Mouse (Mus musculus): ENCODE measurements at regions not wholly inside any gene's neighbourhood (a gene's known extent, or its start where the extent isn't known, plus 50 kb on each side); places are given as distances from the start of the nearest gene placed in this dataset.
A peak's percentile ranks its signal among the peaks of the same experiment; 100 is the strongest.

DNA sequence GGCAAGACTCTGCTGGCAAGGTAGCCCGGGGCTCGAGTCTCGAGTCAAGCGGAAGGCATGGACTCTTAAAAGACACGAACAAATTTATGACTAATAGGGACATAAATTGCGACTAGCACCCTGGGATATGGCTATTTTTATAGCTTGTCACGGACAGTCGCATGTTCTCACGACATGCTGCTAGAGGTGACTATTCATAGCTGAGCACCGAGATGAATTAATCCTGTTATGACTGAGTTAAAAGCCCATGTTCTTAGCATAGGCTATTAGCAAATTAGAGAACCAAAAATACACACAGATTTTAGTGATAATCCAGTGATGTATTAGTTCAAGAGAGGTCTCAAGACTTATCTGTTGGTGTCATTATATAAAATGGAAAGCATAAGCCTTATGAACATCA is 539.2 kb downstream of the Gm19410 start:
- no peak for DNase-seq (ENCODE audit: low read depth, low spot score)

DNA sequence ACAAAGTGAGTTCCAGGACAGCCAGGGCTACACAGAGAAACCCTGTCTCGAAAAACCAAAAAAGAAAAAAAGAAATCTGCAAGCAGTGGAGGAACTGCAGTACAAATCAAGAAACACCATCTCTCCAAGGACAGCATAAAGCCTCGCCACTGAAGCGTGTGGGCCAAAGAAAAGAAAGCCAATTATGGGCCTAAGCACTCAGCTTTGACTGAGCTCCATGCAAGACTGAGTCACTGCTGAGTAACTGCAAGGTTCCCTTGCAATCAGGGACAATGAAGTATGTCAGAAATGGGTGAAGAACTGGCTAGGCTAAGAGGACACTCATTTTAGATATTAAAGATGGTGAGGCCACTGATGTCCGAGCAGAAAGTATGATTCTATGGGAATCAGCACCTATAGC is 540.7 kb downstream of the Gm19410 start:
- no peak for DNase-seq (ENCODE audit: low read depth, low spot score)

DNA sequence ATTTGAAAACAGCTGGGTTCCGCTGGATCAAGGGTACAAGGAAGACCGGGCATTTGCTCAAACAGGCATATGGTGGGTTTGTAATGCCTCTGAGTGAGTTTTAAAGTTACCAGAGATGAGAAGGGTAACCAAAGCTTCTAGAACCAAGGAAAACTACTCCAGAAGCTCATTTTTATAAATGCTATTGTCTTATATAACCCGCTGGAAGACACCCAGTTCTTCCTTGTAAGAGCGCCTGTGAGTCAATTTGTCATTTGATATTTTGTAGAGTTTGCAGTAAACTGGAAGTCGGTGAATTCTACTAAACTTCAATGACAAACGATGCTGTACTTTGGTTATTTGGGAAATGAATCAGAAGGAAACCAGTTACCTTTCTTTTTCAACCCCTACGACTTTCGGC is 541.9 kb downstream of the Gm19410 start:
- no peak for DNase-seq (ENCODE audit: low read depth, low spot score)

DNA sequence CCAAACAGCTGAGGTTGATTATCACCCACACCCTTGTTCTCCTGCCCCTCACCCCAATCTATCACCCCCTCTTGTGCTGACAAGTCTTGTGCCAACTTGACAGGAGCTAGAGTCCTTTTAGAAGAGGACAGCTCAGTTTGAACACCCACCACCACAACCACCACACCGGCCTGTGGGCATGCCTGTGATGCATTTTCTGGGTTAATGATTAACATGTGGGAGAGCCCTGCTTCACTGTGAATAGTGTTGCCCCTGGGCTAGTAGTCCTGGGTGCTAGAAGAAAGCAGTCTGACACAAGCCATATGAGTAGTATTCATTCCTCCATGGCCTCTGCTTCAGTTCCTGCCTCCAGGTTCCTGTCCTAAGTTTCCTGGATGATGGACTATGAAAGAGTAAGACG is 542.5 kb downstream of the Gm19410 start:
- no peak for DNase-seq (ENCODE audit: low read depth, low spot score)

DNA sequence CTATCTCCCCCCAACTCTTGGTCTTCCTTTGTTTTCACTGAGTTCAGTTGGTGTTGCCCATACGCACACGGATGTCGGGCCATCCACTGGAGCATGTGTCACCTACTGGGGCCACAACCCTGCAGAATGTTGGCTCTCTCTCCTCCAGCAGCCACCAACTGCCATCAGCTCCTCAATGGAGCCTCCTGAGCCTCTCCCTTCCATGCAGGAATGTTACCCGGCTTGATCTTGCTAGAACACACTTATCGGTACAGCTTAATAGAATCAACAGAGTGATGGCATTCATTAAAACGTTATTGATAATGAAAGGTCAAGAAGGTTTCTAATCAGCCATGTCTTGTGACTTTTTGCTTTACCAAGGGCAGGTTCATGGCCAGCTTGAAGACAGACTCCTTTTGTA is 543.7 kb downstream of the Gm19410 start:
- no peak for DNase-seq (ENCODE audit: low read depth, low spot score)

DNA sequence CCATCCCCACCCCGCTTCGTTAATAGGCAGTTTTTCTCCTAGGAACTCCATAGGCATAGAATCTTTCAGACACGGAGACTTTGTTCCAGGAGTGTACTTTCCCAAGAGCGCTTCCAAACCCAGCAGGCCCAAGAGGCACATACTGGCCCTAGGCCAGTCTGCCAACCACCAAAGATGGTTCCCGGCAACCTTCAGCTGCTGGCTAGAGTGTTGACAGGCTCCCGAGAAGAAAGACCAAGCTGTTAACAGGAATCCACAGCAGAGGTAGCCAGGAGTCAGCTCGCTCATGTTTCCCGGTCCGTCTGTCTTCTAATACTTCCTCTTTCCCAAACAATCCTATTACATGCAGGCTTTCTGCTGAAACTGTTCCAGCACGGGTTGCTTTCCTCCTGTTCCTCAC is 544.4 kb downstream of the Gm19410 start:
- no peak for DNase-seq (ENCODE audit: low read depth, low spot score)

DNA sequence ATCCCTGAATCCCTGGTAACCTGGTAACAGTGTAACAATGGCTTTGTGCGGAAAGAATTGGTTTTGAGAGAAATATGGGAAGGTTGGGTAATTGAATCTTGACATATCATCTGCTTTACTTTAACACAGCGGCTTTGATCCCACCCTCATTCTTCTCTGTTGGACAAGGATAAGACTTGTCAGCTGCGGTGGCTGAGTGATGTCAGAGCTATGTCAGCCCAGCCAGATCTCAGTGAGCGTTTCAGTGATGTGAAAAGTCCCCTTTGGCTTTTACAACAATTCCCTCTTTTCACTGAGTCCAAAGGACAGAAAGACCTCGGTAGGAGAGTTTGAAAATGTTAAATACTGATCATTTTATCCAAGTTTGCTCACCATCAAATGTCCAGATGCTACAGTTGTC is 546.1 kb downstream of the Gm19410 start:
- no peak for DNase-seq (ENCODE audit: low read depth, low spot score)

DNA sequence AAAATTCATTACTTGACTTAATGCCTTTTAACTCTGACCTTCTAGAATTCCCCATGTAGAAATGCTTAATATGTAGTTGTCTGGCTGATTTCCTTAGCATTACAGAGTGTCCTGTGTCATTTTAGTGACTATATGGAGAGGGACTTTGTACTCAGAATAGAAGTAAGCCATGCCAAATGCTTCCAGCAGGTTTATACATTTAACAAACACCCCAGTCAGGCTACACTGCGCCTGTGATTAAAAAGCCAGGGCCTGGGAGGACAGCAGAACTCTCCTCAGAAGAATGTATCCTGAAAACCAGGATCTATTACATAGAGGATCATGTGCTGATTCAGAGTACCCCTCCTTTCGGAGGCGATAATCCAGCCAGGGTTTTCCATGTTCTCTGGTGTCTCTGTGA is 547.4 kb downstream of the Gm19410 start:
- no peak for DNase-seq (ENCODE audit: low read depth, low spot score)

DNA sequence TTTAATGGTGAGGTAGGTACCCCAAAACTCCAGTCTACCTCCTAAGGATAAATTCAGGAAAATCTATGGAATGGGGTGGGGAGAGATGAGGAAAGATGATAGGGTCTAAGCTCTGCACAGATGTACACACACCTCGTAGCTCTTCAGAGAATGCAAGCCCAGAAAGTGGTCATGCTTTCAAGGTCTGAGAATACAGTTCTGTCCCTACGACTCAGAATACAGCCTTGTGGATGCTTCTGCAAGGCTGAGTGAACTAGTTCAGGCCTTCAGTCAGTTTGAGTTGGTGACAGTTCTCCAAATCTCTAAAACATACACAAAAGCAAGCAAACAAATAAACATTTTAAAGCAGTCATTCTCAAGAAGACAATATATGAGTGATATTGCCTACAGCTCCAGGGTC is 552.8 kb downstream of the Gm19410 start:
- DNase-seq (ENCODE audit: low read depth, low spot score), result no peak

DNA sequence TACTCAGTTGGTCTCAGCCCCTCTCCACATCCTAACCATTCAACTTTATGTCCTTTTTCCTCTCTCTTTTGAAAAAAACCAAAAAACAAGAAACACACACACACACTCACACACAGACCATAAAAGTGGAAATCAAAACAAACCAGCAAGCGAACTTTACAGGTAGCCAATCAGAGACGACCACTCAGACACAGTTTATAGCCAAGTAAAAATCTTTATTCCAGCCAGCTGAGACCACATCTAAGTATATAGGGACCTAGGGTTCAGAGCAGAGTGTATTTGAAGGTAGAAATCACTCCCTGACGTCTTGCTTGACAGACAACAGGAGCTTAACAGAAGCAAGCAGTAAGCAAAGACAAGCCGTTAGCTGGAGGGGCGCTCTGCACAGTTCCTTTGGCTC is 553.3 kb downstream of the Gm19410 start:
- no peak for DNase-seq (ENCODE audit: low read depth, low spot score)

DNA sequence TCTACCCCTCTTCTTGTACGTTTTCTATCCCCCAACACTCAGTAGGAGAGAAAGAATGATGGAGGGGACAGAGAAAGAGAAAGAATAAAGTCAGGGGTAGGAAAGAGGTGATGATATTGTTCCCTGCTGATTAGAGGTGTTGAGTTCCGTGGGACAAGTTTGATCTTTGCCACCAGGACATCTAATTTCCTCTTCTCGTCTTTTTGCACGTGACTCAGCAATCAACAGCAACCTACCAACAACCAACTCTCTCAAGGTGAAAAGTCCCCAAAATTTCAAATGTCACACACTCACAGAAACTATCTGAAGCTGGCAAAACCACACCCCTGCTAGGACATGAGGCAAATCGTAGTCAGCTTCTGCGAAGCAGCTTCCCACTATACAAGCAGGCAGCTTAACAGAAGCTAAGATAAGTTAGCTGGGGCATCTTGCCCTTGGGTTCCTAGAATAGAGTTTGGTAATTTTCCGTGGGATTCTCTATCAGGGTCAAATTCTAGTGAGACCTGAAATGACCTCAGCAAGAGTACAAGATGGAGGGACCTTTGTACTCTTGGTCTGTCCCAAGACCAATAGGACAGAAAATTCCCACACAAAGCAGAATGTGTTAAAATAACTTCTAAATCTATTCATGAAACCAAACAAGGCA is 553.8 kb downstream of the Gm19410 start:
- no peak for DNase-seq (ENCODE audit: low read depth, low spot score)

DNA sequence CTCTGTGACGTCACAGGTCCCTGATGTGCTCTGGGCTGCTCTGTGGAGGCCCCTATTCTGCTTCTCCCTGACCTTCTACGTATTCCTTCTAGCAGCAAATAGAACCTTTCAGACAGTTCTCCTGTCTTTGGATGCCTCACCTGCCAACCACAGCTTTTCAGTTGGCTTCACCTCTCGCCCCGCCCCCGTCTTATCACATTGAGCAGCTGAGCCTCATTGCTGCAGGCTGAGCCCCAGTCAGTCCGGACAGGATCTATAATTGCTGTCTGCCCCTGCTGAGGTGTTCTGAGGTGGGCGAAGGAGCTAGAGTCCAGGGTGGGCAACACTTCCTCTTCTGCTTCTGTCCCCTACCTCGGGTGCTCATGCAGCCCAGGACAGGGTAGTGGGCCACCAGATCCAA is 556.5 kb downstream of the Gm19410 start:
- DNase-seq (ENCODE audit: low read depth, low spot score), result no peak

DNA sequence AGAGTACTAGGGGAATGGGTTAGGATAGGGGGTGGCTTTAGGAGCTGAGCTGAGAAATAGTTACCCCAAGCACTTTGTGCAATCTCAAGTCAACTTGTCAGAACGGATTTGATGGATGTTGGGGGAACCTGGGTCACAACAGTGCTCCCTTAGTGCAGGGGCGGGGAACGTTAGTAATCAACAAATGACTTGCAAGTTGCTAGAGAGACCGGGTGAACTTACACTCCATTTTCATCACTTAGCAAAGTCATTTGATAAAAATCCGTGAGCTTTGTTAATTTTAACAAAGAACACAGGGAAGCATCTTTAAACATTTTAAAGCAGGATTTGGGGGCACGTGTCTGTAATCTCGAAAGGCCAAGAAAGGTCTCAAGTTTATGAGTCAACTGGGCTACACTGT is 557.0 kb downstream of the Gm19410 start:
- DNase-seq (ENCODE audit: low read depth, low spot score), result no peak

DNA sequence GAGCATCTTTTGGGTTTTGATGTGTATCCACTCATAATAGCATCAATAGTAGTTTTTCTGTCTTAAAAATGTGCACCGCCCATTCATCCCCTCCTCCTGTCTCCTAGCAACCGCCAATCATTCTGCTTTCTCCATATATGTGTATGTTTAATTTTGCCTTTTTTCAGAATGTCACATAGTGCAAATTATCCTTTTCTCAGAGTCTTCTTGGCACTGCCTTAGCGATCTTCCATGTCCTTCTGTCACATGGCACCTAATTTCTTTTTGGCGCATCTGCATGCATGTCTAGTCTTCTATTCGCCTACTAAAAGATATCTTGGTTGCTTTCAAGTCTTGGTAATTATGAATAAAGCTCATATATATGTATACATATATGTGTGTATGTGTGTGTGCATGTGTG is 573.0 kb downstream of the Gm19410 start:
- no peak for DNase-seq (ENCODE audit: low read depth, low spot score)

DNA sequence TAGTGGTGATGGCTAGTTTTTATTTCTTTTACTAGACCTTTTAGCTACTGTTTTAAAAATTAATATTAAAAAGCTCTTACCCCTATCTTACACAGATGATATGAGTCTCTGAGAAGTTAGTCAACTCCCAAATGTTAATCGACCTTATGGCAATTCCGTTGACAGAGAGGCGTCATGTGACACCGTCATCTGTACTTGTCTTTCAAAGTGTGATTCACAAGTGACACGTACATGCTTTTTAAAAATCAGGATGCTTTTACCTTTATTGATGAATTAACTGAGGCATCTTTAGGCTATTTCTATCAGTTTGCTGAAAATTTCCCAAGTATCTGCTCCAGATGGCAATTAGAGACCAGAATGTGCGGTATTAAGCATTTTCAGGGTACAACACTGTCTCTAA is 573.9 kb downstream of the Gm19410 start:
- no peak for DNase-seq (ENCODE audit: low read depth, low spot score)

DNA sequence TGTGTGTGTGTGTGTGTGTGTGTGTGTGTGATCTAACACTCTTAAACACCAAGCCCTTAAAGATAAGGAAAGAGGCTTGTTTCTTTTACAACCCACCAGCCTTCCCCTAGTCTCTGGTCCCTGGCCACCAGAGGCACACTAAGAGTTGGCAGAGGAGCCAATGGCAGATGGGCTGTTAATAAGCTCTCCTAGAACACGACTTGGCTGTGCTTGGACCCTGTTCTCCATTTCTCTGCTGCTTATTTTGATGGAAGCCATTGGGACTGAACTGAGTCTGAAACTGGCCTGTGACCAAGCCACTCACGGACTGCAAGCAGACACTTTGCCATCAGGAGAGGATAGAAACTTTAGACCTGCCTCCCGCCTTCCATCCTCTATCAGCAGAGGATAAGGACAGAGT is 574.9 kb downstream of the Gm19410 start:
- no peak for DNase-seq (ENCODE audit: low read depth, low spot score)

DNA sequence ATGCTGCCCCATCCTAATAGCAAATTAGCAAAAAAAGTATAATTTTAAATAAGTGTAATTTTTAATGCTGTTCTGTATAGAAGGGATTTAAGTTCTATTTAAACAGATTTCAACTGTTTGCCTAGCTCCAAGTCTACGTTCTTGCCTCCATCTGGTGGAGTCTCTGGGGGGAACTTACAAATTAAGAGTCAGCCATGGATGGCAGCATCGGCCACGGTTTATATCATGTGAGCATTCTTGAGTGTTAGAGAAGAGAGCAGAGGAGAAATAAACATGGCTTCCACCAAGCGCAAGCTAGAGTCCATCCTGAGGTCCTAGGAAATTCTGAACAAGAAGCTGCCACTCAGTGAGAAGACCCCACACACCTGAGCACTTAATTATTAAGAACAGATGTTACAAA is 576.4 kb downstream of the Gm19410 start:
- no peak for DNase-seq (ENCODE audit: low read depth, low spot score)

DNA sequence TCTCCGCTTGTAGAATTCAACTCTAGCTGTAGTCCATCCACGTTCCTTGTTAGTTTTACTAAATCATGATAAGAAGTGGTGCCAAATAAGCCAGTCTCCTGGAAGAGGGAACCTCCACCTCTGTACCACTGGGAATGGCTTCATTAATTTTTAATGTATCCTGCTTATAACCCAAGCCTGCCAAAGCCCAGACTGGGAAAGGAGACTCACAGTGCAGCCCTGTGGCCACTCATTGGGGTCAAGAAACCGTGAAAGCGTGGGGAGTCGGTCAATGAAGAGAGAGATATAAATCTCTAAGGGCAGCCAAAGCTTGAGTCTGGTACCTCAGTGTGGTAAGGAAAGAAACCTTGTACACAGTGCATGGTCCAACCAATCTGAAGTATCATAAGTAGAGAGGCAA is 577.1 kb downstream of the Gm19410 start:
- no peak for DNase-seq (ENCODE audit: low read depth, low spot score)

DNA sequence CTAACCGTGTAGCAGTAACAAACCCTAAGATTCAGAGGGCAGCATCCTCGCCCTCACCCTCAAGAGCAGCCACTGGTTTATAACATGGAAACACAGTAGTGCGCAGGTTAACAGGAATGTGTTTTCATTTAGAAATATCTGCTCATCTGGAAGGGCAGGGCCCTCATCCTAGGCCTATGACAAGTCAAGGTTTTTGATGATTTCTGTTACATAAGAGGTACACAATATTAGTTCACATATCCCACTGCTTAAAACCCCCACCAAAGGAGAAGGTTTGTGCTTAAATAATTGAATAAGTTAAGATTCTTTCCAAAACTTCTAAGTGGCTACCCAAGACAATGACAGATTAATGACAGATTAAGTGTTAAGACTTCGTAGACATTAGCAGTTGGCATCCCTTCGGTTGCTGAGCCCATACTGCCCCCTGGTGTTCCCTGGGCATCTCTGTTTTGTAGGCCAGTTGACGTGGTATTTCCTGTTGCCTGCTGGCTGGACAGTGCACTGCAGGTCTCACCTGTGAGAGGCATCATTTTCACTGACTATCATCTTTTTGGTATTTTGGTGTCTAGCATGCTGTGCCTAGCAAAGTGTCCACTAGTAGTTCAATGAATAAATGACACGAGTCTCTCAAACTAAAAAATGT is 581.2 kb downstream of the Gm19410 start:
- peak; percentile 90 for DNase-seq (ENCODE audit: low read depth, low spot score)

DNA sequence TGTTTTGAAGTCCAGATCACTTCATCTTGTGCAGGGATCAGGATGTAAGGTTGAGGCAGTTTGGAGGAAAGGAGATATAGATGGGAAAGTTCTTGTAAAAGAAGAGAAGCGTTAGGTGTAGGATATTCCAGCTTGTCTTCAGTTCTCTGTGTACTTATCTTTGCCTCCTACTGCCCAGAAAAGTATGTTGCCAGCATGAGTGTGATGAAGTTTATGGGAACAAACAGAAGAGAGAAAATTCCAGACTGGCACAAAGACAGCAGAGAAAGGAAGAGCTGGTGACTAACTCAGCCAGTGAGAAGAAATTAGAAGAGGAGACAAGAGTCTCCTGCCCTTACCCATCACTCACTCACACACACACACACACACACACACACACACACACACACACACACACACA is 582.5 kb downstream of the Gm19410 start:
- DNase-seq (ENCODE audit: low read depth, low spot score), result no peak

DNA sequence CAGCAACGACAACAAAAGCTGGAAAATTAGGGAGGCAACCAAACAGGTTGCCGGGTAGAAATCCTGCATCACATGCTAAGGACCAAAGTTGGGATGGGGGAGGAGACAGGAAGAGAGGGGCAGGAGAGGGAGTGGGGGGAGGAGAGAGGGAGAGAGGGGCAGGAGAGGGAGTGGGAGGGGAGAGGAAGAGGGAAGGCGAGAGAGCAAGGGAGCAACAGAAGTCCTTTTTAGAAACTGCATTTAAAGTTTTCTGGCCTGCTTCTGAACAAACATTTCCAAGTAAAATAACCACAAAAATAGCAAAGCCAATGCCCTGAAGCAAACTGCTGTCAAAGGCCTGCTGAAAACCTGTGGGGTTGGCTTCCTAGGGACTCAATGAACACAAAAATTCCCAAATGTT is 589.3 kb downstream of the Gm19410 start:
- peak; percentile 16 for DNase-seq (ENCODE audit: low read depth, low spot score)

DNA sequence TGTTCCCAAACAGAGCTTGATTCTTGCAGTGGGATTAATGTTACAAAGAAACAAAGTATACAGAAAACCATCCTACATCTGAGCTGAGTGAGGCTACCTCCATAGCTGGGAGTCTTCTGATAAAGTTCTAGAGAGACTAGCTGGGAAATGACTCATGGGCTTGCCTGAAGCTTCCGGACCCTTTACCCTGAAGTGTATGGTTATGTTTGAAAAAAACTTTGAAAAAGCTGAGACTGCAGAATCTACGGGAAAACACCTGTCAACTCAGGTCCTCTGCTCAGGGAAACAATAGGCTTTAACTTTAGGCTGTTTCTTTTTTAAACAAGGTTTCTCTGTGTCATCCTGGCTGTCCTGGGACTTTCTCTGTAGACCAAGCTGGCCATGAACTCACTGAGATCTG is 593.4 kb downstream of the Gm19410 start:
- no peak for DNase-seq (ENCODE audit: low read depth, low spot score)

DNA sequence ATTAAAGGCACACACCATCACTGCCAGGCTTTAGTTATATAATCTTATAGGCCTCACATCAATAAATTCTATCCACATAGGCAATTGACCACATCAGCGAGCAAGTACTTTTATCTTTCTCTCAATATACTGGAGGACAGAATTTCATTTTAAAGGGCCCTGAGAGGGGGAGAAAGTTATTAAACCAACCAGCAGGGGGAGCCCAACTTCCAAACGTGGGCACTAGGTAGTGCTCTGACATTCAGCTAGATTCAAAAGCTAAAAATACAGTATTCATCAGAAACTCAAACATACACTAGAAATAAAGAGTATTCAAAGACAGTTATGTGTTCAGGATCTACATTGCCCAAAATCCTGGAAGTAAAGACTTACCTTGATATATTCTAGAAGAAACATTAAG is 595.7 kb downstream of the Gm19410 start:
- peak; percentile 71 for DNase-seq (ENCODE audit: low read depth, low spot score)

DNA sequence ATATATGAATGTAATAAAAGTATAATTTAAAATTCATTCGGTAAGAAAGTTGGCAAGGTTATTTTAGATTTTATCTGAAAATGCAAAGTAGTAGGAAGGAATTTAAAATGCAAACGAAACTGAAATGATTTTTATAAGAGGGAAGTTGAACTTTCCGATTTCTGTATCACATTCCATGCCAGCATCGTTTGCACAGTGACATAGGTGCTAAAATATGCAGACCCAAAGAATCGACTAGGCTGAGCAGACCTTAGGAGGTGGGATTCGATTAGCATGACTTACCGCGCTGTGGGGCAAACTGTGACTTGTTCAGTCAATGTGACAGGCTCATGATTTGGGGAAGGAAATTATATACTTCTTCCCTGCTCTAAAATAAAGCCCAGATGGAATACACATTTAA is 596.2 kb downstream of the Gm19410 start:
- DNase-seq (ENCODE audit: low read depth, low spot score), result no peak

Measured in ZHBTc4 (cell line).